Mouse (Mus musculus): ENCODE measurements around the gene Nrxn3. TPM values are rescaled to one million over a fixed set of nuclear protein-coding genes. Genes with fewer than 3 reads are reported as not detected.

Gene Nrxn3
- polyA plus RNA-seq, 1 experiment from 2014 or later: 6.9 TPM

DNA sequence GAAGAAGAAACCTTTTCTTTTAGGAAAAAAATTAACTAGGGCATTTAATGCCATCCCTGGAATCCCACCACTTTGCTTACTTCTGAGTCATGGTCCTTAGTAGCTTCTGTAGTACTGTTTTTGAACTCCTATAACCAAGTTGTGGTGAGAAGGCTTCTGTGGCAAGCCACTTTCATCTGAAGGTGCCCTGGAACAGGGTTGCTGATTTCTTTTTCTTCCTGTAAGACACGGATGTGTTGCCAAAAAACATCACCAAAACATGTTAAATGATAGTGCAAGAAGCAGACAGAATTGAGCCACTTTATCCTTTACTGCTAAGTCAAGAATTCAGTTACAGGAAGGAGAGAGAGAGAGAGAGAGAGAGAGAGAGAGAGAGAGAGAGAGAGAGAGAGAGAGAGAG, 653.9 kb downstream of the Nrxn3 start:
- Histone ChIP-seq H3K27me3 (ENCODE audit: poor library complexity, severe bottlenecking) (no peaks in the 10 kb centered on the region), H3K4me3 (no peak overlapping the region), H3K27ac (no peak overlapping the region), H3K4me1 (no peaks in the 10 kb centered on the region), H3K36me3 (replicated peaks) (no peaks in the 10 kb centered on the region), H3K9me3 (no peaks in the 10 kb centered on the region)
- no peak for DNase-seq (ENCODE audit: extremely low spot score, low spot score)
- 74% methylated on average over 1 of the region's 1 CpGs for WGBS

DNA sequence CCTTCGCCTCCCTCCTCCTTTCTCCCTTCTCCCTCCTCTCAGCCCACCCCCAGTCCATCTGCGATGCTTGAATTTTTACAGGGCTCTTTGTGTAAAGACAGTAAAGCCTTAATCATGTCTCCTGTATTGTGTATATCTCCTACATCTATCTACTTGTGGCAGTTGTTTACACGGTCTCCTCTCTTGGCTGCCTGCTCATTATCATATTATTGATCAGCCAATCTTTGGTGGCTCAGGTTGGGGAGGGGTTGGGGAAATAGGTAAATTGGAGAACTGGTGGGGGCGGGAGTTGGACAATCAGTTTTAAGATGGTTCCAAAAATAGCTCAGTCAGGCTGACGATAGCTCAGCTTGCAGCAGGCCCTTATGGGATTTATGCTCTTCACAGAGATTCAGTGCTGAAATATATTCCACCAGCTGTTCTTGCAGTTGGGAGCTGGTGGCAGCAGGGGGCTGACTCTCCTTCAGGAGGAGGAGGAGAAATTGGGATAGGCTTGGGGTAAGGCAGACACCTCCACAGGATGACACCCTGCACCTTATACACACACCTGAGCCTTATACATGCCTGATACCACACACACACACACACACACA, 654.5 kb downstream of the Nrxn3 start:
- WGBS: 80% methylated on average over 5 of the region's 5 CpGs
- Histone ChIP-seq H3K4me3 (no peak overlapping the region), H3K9me3 (no peaks in the 10 kb centered on the region), H3K4me1 (no peaks in the 10 kb centered on the region), H3K36me3 (replicated peaks) (no peaks in the 10 kb centered on the region), H3K27me3 (ENCODE audit: poor library complexity, severe bottlenecking) (no peaks in the 10 kb centered on the region), H3K27ac (no peak overlapping the region)
- no peak for DNase-seq (ENCODE audit: extremely low spot score, low spot score)

DNA sequence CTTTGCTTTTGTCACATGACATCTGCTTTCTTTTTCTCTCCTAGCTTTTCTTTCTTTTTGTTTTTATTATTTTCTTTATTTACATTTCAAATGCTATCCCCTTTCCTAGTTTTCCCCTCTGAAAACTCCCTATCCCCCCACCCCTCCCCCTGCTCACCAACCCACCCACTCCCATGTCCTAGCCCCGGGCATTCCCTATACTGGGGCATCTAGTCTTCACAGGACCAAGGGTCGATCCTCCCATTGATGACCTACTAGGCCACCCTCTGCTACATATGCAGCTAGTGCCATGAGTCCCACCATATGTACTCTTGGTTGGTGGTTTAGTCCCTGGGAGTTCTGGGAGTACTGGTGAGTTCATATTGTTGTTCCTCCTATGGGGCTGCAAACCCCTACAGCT, 655.0 kb downstream of the Nrxn3 start:
- DNase-seq (ENCODE audit: extremely low spot score, low spot score): no peak
- WGBS: 84% methylated on average over 2 of the region's 2 CpGs
- no peaks in the 10 kb centered on the region for H3K27me3 ChIP-seq (ENCODE audit: poor library complexity, severe bottlenecking)
- no peak overlapping the region for H3K4me3 ChIP-seq
- no peaks in the 10 kb centered on the region for H3K9me3 ChIP-seq
- no peaks in the 10 kb centered on the region for H3K4me1 ChIP-seq
- no peak overlapping the region for H3K27ac ChIP-seq
- no peaks in the 10 kb centered on the region for H3K36me3 ChIP-seq (replicated peaks)

DNA sequence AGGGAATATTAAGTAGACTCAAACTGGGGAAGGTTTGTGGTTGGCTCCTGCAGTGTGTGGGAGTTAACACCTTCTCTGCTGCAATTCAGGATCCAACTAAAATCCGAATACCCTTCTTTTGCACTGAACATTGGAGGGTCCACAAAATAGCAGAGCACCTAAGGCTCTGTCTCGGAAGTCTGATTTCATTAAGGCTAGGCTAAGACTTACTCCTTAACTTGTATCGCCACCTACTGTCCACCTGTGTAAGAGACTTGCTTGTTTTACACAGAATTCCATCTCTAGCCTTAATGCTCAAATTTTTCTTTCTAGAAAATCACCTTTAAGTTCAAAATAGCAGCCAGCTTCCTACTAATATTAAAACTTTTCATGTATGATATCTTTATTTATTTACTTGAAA, 660.6 kb downstream of the Nrxn3 start:
- H3K9me3 ChIP-seq: no peaks in the 10 kb centered on the region
- no peak overlapping the region for H3K27ac ChIP-seq
- H3K36me3 ChIP-seq (replicated peaks): no peaks in the 10 kb centered on the region
- no peak for DNase-seq (ENCODE audit: extremely low spot score, low spot score)
- H3K27me3 ChIP-seq (ENCODE audit: poor library complexity, severe bottlenecking): no peaks in the 10 kb centered on the region
- H3K4me1 ChIP-seq: no peaks in the 10 kb centered on the region
- 26% methylated on average over 3 of the region's 3 CpGs for WGBS
- no peak overlapping the region for H3K4me3 ChIP-seq

DNA sequence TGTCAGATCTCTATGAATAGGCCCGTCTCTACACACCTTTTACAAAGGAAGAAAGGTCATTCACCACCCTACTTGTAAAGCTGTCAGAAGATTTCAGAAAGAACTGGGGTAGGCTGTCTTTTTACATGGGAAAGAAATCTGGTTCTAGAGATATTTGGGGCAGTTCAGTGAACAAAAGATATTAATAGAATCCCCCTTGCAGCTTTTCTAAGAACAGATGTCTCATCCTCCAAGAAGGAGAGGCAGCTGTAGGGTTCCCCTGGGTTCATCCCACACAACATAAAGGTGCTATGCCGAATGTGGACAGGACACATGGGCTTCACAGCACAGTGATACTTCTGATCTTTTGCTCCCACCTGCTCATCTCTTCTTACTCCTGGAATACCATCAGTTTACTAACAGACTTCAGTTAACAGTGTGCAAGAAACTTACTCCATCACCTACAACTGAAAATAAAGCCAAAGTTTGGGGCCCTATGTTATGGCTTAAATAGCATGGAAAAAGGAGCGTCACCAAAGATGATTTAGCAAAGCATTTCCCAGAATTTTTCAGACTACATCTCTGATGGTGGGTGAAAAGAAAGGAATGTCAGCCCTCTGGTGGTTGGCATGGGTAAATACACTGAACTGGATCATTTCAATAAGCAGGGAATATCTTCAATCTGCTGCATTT, 672.6 kb downstream of the Nrxn3 start:
- H3K27me3 ChIP-seq (ENCODE audit: poor library complexity, severe bottlenecking): no peaks in the 10 kb centered on the region
- no peak overlapping the region for H3K27ac ChIP-seq
- WGBS: 62% methylated on average over 3 of the region's 3 CpGs
- no peaks in the 10 kb centered on the region for H3K9me3 ChIP-seq
- H3K4me3 ChIP-seq: no peak overlapping the region
- DNase-seq (ENCODE audit: extremely low spot score, low spot score): peak; percentile 15
- H3K36me3 ChIP-seq (replicated peaks): no peaks in the 10 kb centered on the region
- no peaks in the 10 kb centered on the region for H3K4me1 ChIP-seq

DNA sequence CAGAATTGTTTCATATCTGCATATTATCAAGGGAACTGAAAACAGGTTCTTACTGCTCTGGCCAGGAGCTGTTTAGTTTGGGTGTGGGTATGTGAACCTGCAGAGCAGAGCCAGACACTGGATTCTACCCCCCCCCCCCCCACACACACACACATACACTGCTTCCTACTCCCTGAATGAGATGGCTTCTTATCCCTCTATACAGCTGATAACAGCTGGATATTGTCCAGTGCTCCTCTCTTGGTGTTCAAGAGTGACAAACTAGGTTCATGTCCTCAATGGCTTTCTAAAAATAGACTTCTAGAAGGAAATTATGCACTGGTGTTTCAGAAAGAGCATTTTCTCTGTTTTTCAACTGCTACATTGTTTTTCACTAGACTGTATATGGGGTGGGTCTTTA, 713.8 kb downstream of the Nrxn3 start:
- Histone ChIP-seq H3K4me1 (no peaks in the 10 kb centered on the region), H3K27ac (no peak overlapping the region), H3K27me3 (ENCODE audit: poor library complexity, severe bottlenecking) (no peaks in the 10 kb centered on the region), H3K9me3 (no peaks in the 10 kb centered on the region), H3K36me3 (replicated peaks) (no peaks in the 10 kb centered on the region), H3K4me3 (no peak overlapping the region)
- DNase-seq (ENCODE audit: extremely low spot score, low spot score): no peak

DNA sequence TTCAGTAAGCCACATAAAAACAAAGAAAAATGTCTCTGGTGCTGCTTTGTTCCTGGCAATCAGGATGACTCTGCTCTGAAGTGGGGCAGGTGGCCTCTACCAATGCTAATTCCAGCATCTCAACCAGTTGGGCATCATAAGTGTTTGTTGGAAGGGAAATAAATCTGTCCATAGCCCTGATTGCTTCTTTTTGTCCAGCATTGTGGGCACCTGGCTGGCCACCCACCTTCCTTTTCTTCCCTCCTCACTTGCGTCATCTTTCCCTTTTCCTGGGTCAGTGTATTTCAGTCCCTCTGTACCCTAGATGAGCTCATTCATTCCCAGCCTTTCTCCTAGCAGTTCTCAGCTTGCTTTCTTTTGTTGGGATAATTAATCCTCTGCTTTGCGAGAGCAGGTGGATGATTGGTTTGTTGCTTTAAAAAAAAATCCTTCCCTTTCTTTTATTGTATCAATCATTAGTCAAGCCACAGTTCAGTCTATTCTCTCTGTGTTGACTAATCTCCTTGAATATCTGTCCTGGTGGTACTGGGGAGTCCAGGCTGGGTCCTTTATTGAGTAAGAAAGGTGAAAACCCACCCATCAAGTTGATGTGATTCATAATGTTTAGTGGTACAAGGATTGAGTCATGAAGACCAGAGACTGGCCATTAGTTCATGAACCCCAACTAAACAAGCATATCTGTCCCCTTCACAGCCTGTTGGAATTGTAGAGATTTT, 719.8 kb downstream of the Nrxn3 start:
- peak; percentile 28 for DNase-seq (ENCODE audit: extremely low spot score, low spot score)
- H3K36me3 ChIP-seq (replicated peaks): no peaks in the 10 kb centered on the region
- no peaks in the 10 kb centered on the region for H3K27me3 ChIP-seq (ENCODE audit: poor library complexity, severe bottlenecking)
- H3K4me3 ChIP-seq: no peak overlapping the region
- H3K27ac ChIP-seq: peak overlapping the region; percentile 53
- no peaks in the 10 kb centered on the region for H3K9me3 ChIP-seq
- peaks cover 17% of the 10 kb centered on the region for H3K4me1 ChIP-seq
- WGBS: 21% methylated on average over 2 of the region's 2 CpGs

DNA sequence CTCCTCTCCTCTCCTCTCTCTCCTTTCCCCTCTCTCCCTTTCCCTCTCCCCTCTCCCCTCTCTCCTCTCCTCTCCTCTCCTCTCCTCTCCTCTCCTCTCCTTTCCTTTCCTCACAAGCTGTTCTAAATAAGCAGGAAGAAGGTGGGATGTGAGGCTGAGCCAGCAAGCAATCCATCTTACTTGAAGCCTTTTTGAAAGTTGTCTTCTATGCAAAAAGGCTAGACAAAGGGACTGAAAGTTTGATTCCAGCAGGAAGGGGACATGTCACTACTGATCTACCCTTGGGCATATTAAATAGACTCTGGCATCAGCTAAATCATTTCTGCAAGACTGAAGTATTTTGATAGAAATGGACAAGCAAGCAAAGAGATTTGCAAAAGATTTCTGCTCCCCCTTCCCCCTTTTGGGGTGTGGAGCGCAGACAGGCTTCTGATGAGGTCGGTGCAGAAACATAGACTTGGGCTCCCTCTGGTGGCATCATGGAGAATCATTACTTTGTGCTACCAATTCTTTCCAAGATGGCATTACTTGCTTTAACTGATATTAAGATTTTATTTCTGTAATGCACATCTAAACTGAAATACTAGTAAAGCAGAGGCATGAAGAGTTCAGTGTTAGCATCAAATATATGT, 728.1 kb downstream of the Nrxn3 start:
- peak; percentile 31 for DNase-seq (ENCODE audit: extremely low spot score, low spot score)
- H3K27ac ChIP-seq: no peak overlapping the region
- peaks cover 4% of the 10 kb centered on the region; the same call in 1 of the 2 replicates for H3K27me3 ChIP-seq (ENCODE audit: poor library complexity, severe bottlenecking)
- WGBS: 2% methylated on average over 2 of the region's 2 CpGs
- no peaks in the 10 kb centered on the region for H3K36me3 ChIP-seq (replicated peaks)
- H3K4me1 ChIP-seq: no peaks in the 10 kb centered on the region
- no peaks in the 10 kb centered on the region for H3K9me3 ChIP-seq
- no peak overlapping the region for H3K4me3 ChIP-seq

DNA sequence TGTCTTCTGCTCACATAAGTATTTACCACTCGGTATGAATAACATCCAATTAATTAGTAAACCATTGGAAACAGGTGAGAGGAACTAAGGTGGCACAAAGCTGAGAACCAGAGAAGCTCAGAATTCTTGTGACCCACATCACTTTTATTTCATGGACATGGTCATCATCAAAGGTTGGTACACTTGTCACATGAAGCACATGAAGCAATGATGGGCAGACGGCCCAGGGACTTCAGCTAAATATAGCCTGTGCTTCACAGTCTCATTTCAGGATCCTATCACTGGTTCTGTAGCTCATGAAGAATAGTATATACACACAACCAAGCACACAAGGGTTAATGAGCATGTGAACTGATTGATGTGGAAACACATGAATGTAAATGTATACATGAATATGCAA, 747.5 kb downstream of the Nrxn3 start:
- Histone ChIP-seq H3K9me3 (no peaks in the 10 kb centered on the region), H3K27me3 (ENCODE audit: poor library complexity, severe bottlenecking) (no peaks in the 10 kb centered on the region), H3K4me3 (no peak overlapping the region), H3K27ac (no peak overlapping the region), H3K36me3 (replicated peaks) (no peaks in the 10 kb centered on the region), H3K4me1 (peaks cover 19% of the 10 kb centered on the region)
- DNase-seq (ENCODE audit: extremely low spot score, low spot score): no peak
- 93% methylated on average over 2 of the region's 2 CpGs for WGBS

DNA sequence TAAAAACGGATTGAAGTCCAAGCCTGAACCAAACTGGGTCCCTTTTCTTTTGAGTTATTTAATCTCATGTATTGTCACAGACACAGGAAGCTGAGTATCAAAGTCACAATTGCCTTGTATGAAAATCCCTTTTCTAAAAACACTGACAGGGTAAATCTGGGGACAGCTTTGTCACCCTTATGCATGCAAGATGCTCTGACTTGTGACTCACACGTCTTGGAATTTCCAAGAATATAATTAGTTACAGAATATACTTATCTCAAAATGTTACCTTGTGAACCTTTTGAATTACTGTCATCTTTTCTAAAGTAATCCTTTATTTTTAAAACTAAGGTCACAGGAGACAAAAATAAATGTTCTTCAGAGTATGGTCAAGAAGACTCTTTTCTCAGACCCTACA, 748.6 kb downstream of the Nrxn3 start:
- Histone ChIP-seq H3K9me3 (no peaks in the 10 kb centered on the region), H3K27me3 (ENCODE audit: poor library complexity, severe bottlenecking) (no peaks in the 10 kb centered on the region), H3K4me1 (peaks cover 19% of the 10 kb centered on the region), H3K27ac (no peak overlapping the region), H3K36me3 (replicated peaks) (no peaks in the 10 kb centered on the region), H3K4me3 (no peak overlapping the region)
- no peak for DNase-seq (ENCODE audit: extremely low spot score, low spot score)
- WGBS: 56% methylated on average over 2 of the region's 2 CpGs

DNA sequence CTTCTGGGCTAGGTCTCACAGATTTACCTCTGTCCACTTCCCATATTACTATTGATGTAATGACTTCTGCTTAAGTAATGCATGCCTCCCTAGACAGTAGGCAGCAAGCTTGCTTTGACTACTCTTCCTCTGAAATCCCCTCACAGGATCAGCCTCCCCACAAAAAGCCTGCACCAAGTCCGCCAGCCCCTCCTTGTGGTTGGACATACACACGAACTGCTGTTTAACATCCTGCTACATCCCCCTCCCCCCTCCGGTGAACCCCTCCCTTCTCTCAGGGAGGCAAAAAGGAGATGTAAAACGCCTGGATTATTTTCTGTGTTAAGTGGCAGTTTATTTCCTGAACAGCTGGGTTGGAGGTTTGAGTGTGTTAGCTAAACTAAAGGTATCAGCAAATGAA, 749.2 kb downstream of the Nrxn3 start:
- Histone ChIP-seq H3K27me3 (ENCODE audit: poor library complexity, severe bottlenecking) (no peaks in the 10 kb centered on the region), H3K27ac (no peak overlapping the region), H3K4me1 (peaks cover 19% of the 10 kb centered on the region), H3K9me3 (no peaks in the 10 kb centered on the region), H3K36me3 (replicated peaks) (no peaks in the 10 kb centered on the region), H3K4me3 (no peak overlapping the region)
- 36% methylated on average over 4 of the region's 4 CpGs for WGBS
- no peak for DNase-seq (ENCODE audit: extremely low spot score, low spot score)

DNA sequence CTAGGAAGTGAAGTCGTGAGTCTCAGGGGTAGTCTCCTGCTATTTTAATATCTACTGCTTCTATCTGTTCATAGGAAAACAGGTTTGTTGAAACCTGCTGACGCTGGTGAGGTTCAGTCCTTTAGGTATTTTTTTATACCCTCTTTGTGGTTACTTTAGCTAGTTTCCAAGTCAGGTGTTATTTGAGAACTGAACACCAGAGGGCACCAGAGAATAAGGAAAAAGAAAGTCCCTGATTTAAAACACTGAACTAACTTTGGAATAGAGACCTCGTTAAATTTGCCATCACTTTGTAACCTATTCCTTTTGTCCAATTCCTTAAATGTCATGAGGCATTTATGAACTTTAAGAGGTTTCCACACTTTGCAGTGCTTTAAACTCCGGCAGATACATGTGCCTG, 756.4 kb downstream of the Nrxn3 start:
- WGBS: 25% methylated on average over 4 of the region's 4 CpGs
- peaks cover 14% of the 10 kb centered on the region for H3K4me1 ChIP-seq
- H3K27me3 ChIP-seq (ENCODE audit: poor library complexity, severe bottlenecking): no peaks in the 10 kb centered on the region
- H3K9me3 ChIP-seq: no peaks in the 10 kb centered on the region
- no peak overlapping the region for H3K27ac ChIP-seq
- no peaks in the 10 kb centered on the region for H3K36me3 ChIP-seq (replicated peaks)
- H3K4me3 ChIP-seq: no peak overlapping the region
- DNase-seq (ENCODE audit: extremely low spot score, low spot score): no peak

DNA sequence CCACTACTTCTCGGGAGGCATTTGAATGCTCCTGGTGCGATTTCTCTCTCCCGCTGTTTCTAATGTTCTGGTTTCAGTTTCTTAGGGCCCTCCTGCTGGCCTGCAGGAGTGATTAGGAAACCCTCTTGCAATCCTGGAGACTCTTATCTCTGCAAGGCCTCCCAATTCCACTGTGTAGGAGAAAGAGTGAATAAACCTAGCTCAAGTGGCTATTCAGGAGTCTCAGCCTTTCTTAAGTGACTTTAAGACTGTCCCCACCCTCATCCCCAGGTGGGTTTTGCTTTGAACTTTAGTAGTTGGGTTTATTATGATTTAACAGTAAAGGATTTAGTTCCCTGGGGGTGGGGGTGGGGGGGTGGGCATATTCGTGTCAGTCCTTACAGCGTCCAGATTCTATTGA, 759.5 kb downstream of the Nrxn3 start:
- Histone ChIP-seq H3K4me3 (no peak overlapping the region), H3K27me3 (ENCODE audit: poor library complexity, severe bottlenecking) (no peaks in the 10 kb centered on the region), H3K4me1 (peaks cover 8% of the 10 kb centered on the region), H3K36me3 (replicated peaks) (no peaks in the 10 kb centered on the region), H3K9me3 (no peaks in the 10 kb centered on the region), H3K27ac (no peak overlapping the region)
- no peak for DNase-seq (ENCODE audit: extremely low spot score, low spot score)
- 22% methylated on average over 5 of the region's 5 CpGs for WGBS

Measured in forebrain, embryonic 10.5 days (tissue).